Mouse (Mus musculus) duodenum, adult 2 months (tissue): ENCODE data around the gene Mup1. TPM values are rescaled to one million over a fixed set of nuclear protein-coding genes. Genes with fewer than 3 reads are reported as not detected.

Experiments used
- polyA plus RNA-seq: library from polyadenylated mRNA; depleted of rRNA; stranded (reverse); fragments of >200 nt; gene quantifications from 2 replicates; pipeline ENCODE4 v1.2.3, GENCODE M21; 2012; ENCODE audit warnings: low replicate concordance; rRNA removed

Mup1 gene
- not detected in 2 replicates for polyA plus RNA-seq

GRCm38 (mm10) chr4:60501860-60502259, at the start of gene Mup1:
TSS of gene Mup1 (minus strand) at chr4:60501960.

Other genes with a start within 250 kb of the Mup1 start
- gene Mup9, start 80.0 kb downstream of the Mup1 start, polyA plus RNA-seq: not detected in 2 replicates
- not detected in 2 replicates for gene Mup10, start 80.2 kb upstream of the Mup1 start, polyA plus RNA-seq
- not detected in 2 replicates for gene Mup11, start 160.5 kb upstream of the Mup1 start, polyA plus RNA-seq
- not detected in 2 replicates for gene Mup12, start 239.4 kb upstream of the Mup1 start, polyA plus RNA-seq